Mouse (Mus musculus) mature B cell (primary cell): ENCODE data around the gene Wdr43.

Source experiments
- in situ Hi-C: fragments of 300-500 bp; cut with MboI; formaldehyde crosslinking; loops from 2 replicates; pipeline ENCODE4 v1.14.3; 2019

Wdr43 gene

DNA sequence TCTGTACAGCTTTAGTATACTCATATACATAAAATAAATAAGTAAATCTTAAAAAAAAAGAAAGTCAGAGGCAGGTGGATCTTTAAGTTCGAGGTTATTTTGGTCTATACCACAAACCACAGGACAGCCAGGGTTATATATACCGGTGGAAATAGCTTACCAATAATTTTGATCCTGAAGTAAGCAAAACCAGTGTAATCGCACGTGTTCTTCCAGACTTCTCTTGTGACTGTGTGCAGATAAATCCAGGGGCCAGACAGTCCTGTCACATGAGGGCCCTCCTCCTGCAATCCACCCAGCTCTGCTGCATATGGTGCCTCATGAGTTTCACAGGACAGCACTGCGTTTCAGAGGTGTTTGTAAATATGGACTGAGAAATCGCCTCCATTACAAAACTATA is 47.8 kb downstream of the Wdr43 start:
- in situ Hi-C loops = no loop called here

GRCm38 (mm10) chr17:71664172-71664571 is 48.5 kb downstream of the Wdr43 start:
- in situ Hi-C loops = no loop called here

GRCm38 (mm10) chr17:71665201-71665600 is 49.5 kb downstream of the Wdr43 start:
- in situ Hi-C loops = no loop called here

DNA sequence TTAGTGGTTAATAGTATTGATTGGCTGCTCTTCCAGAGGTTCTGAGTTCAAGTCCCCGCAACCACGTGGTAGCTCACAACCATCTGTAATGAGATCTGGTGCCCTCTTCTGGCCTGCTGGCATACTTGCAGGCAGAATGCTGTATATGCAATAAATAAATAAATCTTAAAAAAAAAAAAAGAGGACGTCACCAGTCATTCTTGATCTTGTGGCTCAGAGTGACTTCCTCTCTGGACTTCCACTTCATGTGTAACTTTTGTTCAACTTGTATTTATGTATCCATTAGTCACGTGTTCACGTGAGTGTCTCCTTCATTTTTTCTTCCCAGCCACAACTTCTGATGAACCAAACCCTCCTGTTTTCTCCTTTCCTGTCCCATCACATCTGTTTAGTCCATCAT is 53.8 kb downstream of the Wdr43 start:
- in situ Hi-C loops = no loop called here

DNA sequence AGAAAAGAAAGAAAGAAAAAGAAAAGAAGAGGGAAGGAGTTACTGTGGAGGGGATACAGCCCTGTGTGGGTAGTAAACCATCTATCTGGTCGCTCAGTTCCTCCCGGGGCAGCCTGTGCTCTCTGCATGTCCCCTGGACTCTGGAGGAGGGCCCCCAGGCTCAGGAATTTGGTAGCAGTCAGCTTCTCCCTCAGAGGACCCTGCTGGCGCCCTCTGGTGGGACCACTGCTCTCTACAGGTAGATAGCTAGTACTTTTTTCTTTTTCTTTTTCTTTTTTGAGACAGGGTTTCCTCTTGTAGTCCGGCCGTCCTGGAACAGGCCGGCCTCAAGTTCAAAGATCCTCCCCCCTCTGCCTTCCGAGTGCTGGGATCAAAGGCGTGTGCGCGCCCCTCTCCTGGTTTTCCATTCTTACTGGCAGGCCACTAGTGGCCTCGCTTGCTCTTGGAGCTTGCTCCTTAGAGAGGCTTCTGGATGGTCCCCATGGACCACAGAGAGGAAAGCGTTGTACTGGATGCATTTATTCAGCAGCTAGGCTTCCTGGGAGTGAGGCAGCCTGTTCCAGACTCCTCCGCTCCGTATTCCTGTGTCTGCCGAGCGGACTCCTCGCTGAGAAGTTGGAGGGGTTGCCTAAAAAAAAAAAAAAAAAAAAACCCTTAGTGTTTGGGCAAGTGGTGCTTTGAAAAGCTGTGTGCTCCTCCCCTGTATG is 56.3 kb downstream of the Wdr43 start:
- in situ Hi-C loops = no loop called here

DNA sequence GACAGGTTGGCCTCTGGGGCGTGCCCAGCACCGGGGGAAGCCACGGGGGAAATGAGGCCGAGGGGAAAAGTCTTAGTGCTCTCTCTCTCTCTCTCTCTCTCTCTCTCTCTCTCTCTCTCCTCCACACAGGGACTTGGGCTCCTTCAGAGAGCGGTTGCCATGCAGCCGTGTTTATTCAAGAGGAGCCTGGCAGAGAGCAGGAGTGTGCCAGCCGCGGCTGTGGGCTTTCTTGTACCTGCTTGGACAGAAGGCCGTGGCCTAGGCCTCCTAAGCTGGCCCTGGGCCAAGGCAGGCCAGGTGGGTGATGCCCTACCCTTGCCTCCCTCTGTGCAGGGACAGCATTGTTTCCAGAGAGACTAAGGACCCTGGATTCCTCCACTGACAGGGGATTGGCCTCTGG is 57.4 kb downstream of the Wdr43 start, which contains the start of gene Togaram2:
Togaram2 (plus strand) TSS at position 170 of the 400 bp plus-strand sequence.
- in situ Hi-C loops = no loop called here

DNA sequence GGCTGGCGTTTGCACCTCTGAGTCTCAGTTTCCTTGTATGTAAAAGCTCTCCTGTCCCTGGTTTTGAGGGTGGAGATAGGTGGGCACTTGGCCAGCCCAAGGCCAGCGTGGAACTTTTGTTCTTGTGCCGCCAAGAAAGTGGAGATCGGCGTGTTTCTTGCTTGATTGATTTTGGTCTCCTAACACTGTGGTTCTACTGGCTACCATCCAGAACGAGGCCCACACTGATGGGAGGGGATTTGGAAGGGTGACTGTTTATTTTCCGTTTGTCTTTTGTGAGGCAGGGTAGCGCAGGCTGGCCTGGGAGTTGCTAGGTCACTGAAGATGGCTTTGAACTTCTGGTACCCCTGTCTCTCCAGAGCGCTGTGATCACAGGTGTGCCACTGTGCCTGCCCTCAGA is 58.2 kb downstream of the Wdr43 start:
- in situ Hi-C loops = no loop called here

DNA sequence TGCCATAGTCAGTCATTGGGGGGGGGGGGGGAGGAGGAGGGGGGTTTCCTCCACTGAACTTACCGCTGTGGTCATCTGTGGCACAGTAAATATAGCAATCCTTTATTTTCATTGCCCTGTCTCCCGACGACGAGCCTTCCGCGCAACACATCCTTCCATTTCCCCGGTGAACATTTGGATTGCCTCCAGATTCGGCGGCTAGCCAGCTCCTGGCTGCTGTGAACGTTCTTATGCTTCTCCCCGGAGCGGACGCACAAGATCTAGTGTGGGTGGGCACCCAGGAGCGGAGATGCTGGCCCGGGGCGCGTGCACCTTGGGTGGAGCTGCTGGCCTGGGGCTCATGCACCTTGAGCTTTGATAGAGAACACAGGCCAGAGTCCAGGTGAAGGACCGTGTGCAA is 59.2 kb downstream of the Wdr43 start:
- in situ Hi-C loops = no loop called here

- in situ Hi-C loops = no loop called here
Measured at GRCm38 (mm10) chr17:71681666-71682065, 66.0 kb downstream of the Wdr43 start.

DNA sequence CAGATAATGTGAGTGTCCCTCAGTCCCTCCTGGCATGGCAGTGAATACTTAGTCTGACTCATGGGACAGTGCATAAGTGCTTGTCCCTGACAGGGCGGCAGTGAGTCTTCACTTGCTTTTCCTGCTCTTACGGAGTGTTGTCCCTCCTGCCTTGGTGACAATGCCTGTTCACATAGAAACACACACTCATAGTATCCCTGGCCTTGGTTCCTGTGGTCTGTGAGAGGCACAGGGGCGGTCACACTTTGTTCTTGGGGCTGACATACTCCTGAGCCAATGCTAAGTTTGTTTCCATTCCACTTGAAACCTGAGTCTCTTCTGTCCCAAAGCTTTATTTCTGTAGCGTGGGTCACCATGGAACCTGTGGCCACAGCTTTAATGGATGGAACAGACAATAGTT is 66.7 kb downstream of the Wdr43 start:
- in situ Hi-C loops = no loop called here

DNA sequence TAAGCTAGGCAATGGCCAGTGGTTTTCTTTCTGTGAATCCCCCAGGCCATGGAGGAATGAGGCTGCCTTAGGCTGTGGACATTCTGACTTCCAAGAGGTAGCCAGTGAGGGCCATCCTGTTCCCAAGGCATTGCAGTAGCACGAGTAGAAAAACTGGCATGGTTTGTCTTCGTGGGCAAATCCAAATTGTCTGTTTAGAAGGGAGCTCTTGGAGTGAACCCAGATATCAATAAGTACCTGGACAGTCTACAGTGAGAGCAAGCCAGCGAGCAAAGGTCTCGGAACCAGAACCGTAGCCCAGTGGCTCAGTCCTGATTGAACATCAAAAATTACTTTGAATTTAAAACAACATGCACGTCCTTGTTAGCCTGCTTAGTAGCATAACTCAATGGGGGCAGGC is 67.6 kb downstream of the Wdr43 start:
- in situ Hi-C loops = no loop called here

DNA sequence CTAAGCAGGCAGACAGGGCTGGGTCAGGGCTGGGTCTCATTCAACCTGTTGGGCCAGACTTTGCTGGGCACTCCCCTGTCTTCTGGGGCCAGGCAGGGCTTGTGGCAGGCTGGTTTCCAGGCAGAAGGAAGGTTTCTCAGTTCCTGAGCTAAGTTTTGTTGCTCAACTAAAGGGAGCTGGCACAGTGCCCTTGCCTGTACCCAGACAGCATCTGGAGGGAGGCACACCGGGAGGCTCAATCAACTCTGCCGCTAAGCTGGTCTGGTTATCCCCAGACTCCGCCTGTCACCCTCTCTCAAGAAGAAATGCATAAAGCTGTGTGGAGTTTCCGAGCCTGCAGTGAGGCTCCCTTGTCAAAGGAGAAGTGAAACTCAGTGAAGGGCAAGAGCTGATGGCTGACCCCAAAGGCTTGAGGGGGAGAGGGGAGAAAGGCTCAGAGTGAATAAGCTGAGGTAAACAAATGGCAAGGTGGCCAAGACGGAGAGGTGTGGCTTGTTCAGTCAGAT is 68.5 kb downstream of the Wdr43 start:
- in situ Hi-C loops = no loop called here

GRCm38 (mm10) chr17:71687436-71687835 is 71.7 kb downstream of the Wdr43 start:
- in situ Hi-C loops = no loop called here

DNA sequence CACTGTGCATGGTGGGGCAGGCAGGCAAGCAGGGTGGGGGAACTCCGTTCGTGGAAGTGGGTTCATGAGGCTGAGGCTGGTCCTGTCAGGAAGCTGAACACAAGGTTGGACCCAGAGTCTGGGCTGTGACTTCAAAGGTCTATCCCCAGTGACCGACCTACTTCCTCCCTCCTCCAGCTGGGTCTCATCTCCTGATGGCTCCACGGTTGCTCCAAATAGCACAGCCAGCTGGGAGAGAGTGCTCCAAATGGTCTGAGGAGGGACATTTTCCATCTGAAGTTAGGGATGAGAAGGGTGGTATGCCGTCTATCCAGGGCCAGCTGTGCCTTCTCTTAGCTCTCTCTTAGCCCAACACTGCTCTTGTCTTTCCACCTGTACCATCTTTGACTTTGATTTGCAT is 74.2 kb downstream of the Wdr43 start:
- in situ Hi-C loops = no loop called here

DNA sequence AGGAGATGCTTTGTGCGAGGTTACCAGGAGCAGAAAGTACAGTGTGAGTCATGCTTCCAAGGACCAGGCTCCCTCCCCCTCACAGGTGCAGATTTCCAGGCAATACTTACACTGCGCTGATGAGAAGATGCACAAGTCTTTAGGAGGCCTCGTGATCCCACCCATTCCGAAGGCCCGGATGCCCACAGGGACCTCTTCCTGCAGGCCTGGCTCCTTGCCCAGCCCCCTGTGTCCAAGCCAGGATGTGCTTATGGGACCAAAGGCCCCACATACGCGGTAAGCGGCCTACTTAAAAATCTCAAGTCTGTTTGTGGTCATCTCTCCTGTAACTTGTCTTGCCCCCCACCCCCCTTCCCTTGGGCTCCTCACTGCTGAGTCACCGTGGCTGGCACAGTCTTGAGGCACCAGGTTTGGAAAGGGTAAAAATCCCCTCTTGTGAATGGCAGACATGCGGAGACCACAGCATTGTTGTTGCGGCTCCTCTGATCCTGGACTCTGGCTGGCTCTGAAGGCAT is 75.7 kb downstream of the Wdr43 start:
- in situ Hi-C loops = no loop called here

GRCm38 (mm10) chr17:71693313-71693712 is 77.6 kb downstream of the Wdr43 start:
- in situ Hi-C loops = no loop called here

DNA sequence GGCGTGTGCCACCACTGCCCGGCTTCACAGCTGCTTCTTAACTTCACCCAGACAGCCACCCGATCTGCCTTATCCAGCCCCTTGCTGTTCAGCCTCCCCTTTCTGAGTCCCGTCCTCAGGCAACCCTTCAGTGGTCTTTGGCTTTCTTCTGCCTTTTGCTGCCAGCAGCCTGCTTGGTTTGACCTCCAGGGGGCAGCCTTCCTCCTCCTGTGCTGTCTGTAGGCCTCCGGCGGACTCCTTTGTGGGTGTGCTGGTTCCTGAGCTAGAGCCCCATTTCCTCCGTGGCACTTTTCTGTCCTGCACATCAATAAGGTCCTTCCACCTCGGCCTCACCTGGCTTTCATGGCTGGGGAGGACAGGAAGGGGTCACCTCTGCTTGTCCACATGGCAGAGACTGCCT is 78.1 kb downstream of the Wdr43 start:
- in situ Hi-C loops = no loop called here

GRCm38 (mm10) chr17:71695151-71695550 is 79.5 kb downstream of the Wdr43 start:
- in situ Hi-C loops = no loop called here

GRCm38 (mm10) chr17:71695716-71696315 is 80.1 kb downstream of the Wdr43 start:
- in situ Hi-C loops = no loop called here

DNA sequence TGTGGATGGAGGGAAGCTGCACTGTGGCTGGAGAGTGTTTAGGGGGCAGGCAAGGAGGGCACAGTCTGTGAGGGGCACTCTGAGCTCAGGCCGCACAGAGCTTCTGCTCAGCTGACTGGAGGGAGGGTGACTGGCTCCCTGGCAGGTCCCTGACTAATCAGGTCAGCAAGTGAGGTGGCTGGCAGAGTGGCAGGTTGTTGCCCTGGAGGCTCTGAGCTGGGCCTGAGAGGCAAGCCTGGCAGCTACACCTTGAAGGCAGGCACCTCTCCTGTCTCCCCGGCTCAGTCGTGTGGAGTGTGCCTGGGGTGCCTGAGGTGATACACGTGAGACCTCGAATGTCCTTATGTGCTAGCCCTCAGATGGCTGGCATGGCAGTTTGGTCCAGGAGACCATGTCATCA is 80.7 kb downstream of the Wdr43 start:
- in situ Hi-C loops = no loop called here

DNA sequence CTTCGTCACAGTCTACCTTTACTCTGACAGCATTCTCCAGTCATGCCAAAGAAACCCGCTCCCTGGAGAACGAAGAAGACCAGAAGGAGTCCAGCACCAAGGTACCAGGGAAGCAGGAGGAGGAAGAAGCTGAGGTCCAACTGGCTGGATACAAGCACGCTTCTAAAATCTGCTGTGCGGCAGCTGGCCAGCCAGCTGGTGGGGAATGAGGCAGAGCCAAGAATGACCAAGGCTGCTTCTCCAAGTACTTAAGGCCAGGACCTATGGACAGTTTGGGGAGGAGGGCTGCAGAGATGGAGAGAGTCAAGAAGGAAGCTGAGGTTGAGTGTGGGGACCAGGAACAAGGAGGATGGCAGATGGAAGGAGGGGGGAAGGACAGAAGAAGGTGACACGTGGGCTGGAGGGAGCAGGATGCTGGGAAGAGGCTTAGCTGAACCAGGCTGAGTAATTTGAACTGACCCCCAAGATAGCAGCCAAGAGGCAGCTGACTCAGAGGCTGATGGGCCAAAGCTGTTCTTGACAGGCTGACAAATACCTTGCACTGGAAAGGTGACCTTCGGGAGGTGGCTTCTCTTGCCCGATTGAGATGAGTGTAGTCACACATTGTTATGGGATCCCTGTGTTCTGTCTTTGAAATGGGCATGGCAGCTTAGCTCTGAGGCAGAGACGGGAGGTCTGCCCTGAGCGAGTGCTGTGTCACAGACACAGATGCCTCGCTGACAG is 82.4 kb downstream of the Wdr43 start:
- in situ Hi-C loops = no loop called here

- in situ Hi-C loops = no loop called here
Measured at GRCm38 (mm10) chr17:71698619-71698956, 82.9 kb downstream of the Wdr43 start.

- in situ Hi-C loops = no loop called here
Measured at GRCm38 (mm10) chr17:71705113-71705512, 89.4 kb downstream of the Wdr43 start.
